Mouse (Mus musculus): ENCODE measurements at regions not wholly inside any gene's neighbourhood (a gene's known extent, or its start where the extent isn't known, plus 50 kb on each side); places are given as distances from the start of the nearest gene placed in this dataset.

DNA sequence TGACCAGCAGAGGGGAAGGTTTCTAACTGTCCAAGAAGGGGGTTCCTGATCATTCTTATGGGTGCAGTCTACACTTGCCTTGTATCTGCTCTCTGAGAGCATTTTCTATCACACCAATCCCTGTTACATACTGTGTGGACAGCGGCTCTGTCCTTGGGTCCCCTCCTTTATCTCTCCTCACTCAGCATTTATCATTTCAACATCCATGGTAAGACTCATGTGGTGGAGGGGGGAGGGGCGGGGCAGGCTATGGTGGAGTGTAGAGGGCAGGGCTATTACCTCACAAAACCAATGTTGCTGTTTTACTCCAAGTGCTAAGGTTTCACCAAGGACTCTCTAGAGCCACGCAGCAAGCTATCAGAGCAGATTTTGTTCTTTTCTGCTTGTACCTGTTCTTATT is 65.9 kb upstream of the Gpr6 start:
- peak; percentile 8 for DNase-seq

Data from adrenal gland, postnatal 25 days (tissue).